Mouse (Mus musculus) yolk sac, embryonic 10.5 days (tissue): ENCODE measurements around the gene Lep.

Experiments
- DNase-seq: peaks from one replicate; pipeline ENCODE4 v3.0.0-alpha.2; 2017; ENCODE audit warnings: low spot score

Lep gene

DNA sequence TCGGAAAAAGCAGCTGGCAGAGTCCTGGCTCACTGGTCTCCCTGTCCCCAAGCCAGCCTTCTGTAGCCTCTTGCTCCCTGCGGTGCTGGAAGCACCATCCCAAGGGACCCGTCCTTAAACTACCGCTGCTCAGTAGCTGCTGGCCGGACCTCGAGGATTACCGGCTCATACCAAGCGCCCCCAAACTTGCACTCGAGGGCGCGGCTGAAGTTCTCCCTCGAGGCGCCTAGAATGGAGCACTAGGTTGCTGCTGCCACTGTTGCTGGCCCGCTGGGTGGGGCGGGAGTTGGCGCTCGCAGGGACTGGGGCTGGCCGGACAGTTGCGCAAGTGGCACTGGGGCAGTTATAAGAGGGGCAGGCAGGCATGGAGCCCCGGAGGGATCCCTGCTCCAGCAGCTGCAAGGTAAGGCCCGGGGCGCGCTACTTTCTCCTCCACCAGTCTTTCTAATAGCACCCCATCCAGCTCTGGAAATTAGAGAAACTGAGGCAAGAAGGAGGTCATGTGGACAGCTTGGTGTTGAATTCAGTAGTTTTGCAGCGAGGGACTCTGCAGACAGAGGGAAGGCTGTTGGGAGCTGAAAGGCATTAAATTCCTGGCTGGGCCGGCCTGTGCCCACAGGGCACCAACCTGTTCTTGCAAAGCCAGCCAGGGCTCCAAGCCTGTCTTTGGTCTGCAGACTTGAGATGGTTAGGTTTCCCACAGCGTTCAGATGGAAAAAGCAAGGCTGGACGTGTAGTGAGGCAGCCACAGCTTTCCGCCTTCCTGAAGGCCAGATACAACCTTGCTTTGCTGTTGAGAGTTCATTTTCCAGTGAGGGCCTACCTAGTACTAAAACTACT, at the start of gene Lep:
TSS of gene Lep (plus strand) at position 375 of the 840 bp plus-strand sequence.
- DNase-seq: no peak

DNA sequence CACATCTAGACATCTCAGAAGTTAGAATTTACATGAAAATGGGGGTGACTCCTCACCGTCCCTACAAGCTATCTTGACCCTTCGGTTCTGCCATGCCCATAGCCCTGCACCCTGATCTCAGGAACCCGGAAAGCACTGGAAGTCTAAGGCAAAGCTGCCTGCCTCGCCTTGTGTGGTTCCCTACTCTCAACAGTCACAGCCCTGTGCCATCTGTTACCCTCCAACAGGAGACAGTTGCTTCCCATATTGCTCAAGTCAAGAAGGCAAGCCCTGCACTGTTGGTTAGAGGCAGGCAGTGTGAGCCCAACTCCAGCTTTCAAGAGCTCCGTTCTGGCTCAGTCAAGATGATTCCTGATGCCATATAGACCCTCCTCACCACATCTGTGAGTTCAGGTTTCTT, 48.4 kb upstream of the Lep start:
- no peak for DNase-seq

DNA sequence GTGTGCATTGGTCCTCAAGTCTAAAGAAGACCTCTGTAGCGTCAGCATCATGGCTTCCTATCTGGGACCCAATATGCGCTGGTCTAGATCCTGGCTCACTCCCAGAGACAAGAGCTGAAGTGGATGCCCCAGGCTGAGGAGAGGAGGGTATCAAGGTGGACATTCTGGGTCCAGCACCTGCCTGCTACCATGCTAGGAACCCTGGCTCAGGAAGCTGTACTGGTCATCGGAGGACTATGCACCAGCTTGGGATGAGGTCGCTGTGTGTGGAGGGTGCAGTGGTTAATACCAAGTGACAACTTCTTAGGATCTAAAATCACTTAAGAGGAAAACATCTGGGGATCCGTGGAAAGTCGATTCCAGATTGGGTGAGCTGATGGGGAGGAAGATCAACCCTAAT, 46.8 kb upstream of the Lep start:
- no peak for DNase-seq

DNA sequence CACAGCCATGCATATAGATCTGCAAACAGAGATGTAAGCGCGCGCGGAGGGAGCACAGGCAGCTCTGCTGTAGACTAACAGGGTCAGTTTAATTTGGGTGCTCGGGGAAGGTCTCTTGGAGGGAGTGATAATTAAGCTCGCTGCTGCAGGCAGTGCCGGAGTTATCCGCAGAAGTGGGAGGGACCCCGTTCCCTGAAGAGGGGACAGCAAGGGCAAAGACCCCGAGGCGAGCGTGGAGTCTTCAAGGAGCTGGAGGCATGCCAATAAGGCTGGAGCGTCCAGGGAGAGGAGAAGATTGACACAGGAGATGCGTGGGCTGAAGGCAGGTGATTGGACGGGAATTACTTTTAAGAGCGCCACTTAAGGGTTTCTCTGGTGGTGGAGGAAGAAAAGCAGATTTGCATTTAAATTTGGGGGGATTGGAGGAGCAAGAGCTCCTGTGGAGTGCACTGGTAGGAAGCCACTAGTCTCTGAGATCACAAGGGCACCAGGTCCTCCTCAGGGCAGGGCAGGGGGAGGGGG, 43.1 kb upstream of the Lep start:
- no peak for DNase-seq

DNA sequence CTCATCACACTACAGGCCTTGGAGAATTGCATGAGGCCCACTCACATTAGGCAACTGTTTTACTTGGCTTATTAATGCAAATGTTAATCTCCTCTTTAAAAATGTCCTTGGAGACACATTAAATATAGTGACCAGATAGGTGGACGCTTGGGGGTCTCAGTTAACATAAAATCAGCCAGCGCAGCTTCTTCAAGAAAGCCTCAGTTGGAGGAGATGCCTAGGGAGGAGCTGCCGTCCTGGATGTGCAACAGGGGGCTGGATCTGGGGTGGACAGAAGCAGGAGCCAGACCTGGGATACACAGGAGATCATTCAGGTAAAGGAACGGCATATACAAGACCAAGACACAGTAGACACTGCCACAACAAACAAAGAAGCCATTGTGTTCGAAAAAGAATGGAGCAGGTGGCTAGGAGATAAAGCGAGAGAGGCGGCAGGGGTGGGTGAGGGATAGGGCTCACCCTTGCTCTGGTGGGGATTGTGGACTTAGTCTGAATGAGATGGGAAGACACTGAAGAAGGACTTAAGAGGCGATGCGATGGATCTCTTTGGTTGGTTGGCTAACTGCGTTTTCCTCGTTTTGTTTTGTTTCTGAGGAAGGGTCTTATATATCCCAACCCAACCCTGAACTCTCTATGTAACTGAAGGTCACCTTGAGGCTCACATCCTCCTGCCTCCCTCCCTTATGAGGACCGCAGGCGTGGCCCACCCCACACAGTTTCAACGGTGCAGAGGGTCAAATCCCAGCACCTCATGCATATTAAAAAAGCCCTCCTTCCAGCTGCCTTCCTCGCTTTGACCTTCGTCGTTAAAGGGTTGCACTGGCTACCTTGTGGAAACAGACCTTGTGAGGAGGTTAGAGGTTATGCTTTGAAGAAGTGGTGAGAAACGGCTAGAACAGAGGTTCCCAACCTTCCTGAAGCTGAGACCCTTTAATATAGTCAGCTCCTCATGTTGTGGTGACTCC, 40.0 kb upstream of the Lep start:
- no peak for DNase-seq

DNA sequence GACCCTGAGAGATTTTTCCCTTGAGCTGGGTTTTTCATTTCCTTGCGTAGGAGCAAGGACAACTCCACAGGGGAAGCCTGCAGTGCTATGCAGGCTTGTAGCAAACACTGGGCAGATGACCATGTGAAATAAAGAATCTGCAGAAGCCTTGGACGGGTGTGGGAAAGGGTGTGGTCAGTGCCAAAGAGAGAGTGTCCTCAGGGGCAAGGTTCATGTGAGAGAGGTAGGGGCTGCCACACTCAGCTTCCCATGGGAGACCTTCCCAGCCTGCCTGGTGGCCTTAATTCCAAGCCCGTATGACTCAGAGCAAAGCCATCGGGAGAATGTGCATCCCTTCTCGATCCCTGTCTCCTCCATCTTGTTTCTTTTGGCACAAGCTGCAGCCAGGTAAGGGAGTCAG, 39.1 kb upstream of the Lep start:
- no peak for DNase-seq

DNA sequence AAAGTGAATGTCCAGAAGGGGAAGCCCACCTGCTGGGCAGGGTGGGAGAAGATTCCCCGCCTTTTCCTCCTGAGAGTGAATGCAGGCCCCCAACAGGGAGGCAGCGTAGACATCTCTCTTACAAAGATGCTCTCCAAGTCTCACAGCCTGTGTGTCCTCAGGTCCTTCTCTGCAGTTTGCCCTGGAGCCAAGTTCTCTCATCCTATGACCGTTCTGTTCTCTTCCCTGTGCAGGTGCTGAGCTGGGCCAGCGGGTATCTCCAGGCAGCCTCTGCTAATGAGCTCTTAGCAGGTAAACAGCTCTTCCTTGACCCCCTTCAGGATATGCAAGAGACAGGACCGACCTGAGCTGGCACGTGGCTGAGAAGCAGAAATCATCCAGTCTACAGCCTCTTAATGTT, 38.5 kb upstream of the Lep start:
- no peak for DNase-seq

DNA sequence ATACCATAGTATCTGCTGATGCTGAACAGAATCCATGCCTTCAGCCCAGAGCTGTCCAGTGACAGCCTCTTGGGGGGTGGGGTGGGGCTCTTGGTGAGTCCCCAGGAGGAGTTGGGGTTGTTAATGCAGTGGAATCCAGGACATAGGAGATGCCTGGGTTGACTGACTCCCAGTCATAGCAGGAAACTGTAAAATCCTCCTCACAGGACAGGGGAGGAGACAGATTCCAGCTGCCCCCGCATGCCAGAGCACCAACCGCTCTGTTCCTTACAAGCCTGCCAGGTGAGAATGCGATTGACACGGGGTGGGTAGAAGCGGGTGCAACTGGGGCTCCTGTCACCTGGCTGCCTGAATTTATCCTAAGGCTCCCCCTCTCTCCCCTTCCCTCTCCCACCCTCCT, 37.9 kb upstream of the Lep start:
- no peak for DNase-seq

DNA sequence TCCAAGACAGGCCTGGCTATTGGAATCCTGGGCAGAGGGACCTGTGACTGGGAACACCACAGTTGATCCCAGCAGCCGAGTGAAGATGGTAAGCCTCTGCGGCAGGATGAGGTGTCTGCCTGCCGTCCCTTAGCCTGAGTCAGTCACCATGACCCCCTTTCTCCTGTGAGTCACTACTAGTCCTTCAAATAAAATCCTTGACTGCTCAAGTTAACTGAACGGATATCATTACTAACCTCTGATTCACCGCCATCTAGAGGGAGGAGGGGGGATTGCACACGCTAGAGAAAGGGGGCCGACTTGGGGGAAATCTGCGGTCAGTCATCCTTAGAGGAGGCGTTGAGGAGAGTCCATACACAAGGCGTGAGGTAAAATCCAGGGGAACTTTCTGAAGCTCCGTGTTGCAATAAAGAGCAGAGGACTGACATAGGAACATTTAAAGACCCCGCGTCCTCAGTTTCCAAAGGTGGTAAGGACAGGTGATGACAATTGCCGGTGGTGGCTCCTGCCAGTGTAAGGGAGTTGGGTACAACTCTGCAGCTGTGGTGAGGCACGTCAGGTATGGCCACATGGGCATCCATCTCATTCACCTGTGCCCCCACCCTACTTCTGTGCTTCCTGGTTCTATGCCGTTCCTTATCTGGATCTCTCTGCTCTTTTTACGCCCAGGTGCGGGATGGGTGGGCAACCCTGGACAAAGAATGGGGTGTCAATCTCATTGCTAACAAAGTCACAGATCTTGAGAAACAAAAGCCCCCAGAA, 36.6 kb upstream of the Lep start:
- no peak for DNase-seq

DNA sequence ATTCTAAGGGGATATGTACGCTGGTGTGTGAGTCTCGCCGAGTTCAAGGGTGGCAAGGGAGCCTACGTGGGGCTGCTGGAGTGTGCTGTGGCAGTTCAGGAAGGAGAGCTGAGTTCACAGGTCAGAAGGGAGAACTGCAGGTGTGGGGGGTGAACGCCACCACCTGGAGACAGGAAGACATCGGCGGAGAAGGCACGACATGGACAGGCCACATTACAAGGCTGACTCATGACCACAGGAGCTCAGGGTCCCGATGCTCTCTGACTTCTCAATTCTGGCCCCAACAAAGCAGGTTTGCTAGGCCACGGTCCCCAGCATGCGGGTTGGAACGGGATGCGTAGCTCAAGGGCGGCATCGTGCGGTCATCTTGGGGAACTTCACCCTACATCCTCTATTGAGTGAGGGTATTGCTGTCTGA, 36.0 kb upstream of the Lep start:
- DNase-seq: peak; percentile 46

DNA sequence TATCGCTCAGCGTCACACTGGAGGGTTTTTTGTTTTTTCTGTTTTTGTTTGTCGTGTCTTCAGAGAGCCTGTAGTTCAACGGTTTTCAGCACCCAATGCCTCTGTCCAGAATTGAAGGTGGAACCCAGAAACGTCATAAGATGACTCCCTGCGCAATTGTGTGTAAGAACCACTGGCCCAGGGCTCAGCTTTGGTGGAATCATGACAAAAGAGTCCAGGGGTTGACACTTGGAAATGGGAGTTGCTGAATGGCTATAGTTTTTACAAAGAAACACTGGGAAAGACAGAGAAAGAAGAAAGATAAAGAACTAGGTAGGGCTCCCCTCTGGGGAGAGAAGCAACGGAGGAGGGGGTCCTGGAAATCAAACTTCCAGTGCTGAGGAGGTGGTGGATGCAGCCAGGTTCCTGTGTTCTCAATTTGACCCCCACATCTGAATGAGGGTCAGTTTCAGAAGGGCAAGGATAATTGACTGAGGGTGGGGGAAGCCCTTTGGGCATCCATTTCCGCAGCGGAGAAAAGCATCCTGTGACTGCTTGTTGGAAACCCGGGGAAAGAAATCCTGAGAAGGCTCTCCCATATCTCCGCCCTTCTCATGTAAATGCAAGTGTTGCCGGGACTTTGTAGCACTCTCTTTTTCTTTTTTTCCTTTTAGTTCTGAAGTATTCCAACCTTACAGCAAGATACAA, 34.1 kb upstream of the Lep start:
- no peak for DNase-seq

DNA sequence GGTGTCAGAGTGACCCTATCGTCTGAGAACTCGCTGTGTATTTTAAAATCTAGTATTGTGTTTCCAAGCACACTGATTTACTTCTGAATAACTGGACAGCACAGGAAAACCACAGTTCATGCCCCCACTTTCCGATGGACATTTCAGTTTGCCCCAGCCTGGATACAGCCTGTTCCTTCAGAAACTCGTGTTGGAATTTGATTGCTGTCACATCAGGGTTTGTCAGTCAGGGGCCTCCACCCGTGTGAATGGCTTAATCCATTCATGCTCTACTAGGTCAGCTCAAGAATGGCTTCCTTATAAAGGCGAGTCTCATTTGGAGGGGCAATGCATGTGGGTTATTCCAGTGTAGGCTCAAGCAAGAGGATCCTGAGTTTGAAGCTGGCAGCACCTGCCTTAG, 33.3 kb upstream of the Lep start:
- no peak for DNase-seq

DNA sequence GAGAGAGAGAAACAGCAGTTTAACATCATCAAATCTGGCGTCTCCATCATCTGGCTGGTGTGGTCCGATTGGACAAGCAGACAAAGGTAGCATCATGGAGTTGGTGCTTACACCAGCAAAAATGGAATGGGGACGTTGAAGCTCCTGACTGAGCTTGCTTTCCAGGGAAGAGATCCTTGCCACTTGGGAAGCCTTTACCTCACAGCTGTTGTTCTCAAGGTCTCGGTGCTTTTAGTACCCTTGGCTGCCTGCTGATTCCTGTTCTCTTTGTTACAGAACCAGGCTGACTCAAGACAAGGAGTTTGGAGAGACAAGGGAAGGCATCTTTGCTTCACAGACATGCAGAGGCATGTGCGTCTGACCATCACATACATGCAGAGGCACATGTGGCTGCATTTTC, 31.9 kb upstream of the Lep start:
- DNase-seq: no peak

DNA sequence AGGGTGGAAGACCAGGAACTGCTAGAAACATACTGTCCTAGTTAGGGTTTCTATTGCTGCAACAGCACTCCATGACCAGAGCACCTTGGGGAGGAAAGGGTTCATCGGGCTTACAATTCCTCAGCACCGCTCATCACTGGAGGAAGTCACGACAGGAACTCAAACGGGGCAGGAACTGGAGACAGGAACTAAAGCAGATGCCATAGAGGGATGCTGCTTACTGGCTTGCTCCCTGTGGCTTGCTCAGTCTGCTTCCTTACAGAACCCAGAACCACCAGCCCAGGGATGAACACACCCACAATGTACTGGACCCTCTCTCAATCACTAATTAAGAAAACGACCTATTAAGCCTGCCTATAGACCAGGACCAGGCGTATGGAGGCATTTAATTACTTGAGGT, 30.5 kb upstream of the Lep start:
- DNase-seq: no peak

DNA sequence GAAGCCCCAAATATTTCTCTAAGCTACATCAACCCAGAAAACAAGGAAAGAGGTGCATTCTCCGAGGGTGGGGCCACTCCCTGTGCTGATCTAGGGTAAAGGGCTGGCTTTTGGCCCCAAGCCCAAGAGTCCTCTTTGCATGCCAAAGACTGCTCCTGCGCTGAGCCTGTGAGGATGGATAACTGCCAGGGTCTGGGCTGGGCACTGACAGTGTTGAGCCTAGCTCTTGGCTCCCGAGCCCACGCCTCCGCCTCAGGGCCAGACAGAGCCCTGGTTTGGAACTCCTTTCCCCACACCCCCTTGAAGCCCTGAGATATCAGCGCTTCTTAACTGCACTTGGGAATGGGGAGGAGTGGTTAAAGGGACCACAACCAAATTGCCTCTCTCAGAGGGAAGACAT, 28.8 kb upstream of the Lep start:
- DNase-seq: no peak

DNA sequence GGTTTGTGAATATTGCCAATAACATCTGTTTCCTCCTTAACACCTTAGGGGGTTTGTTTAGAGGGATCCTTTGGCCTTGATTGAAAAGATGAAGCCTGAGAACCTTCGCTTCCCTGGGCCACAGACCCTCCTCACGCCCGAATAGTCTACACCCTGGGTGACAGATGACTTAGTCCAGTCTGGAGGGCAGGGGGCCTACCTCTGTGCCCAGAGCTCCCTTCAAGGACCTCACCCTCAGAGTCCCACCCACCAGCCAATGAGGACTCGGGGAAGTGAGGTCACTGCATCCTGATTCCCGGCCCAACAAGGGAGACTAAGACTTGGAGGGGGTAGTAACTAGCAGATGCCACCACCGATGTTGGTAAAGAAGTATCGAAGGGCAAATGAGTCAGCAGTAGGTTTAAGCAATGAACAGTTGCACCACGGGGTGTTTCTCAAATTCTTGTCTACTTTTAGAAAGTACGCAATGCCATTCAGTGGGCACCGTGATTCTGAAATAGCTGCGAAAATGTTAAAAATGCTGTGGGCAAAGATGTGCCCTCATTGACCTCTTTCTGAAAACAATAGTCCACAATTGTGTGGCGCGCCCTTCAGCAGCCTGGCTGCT, 28.2 kb upstream of the Lep start:
- no peak for DNase-seq

DNA sequence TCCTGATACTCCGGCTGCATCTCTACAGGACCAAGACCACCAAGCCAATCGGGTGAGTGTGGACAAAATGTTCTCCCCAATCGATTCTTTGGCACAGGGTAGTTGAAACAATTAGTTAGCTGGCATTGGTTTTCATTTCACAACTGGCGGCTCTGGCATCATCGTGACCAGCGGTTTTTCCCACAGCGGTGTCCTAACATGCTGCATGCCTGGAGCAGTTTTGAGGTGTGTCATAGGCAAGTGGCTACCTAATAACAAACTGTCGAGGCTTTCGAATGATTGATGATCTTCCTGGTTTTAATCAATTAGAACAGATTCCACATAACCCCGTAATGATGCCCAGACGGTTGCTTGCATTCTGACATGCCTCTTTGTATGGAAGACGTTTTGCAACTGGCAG, 27.6 kb upstream of the Lep start:
- DNase-seq: no peak

DNA sequence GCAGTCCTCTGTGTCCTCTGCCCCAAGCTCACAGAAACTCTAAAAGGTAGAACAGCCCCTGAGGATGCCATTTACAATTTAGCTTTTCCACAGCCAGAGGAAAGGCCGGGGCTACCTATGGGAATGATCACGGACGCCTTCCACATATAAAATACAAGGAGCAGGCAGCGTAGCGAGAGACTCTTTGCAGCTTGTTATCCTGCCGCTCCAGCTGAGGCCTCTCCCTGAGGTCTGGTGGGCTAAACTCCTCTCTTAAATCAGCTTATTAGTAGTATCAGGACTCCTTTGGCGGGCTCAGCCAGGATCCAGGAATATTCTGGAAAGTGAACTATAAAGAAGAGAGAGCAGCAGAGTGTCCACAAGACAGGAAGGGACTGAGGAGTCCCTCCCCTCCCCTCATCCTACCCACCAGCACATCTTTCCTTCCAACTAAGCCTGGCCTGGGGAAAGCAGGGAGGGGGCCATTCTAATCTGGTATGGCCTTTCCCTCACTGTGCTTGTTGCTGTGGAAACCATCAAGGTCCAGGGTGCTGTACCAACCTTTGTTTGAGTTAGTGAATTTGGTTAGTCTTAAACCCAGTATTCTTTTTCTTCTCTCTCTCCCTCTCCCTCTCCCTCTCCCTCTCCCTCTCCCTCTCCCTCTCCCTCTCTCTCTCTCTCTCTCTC, 25.9 kb upstream of the Lep start:
- no peak for DNase-seq

DNA sequence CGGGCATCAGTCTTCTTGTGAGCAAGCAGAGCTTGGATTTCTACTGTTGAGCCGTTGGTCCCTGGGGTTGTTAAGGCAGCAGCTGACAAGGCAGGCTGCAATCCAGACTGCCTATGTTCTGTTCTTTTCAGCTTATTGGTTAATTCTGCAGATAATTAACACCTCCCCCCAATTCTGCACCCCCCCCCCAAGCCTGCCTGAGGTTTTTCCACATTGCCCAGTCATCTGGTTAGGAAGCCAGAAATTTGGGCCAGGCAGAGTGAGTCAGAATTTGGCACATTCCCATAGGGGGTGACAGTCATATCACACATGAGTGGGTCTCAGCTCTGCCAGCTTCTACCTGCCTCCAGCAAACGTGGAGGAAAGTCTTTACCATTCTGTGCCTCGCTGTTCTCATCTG, 23.3 kb upstream of the Lep start:
- DNase-seq: no peak

DNA sequence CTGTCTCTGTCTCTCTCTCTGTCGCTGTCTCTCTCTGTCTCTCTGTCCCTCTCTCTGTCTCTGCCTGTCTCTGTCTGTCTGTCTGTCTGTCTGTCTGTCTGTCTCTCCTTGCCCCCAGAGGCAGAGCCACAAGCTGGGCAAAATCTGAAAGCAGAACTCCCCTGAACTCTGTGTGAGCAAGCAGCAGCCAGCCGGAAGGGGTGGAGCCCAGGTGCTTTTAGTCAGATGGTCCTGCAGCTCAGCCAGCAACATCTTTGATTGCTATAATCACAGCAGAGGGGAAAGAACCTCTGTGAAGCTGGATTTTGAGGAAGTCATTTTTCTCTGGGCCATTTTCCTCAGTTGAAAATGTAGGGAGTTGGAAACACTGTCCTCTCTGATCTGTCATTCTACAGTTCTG, 19.8 kb upstream of the Lep start:
- DNase-seq: no peak

DNA sequence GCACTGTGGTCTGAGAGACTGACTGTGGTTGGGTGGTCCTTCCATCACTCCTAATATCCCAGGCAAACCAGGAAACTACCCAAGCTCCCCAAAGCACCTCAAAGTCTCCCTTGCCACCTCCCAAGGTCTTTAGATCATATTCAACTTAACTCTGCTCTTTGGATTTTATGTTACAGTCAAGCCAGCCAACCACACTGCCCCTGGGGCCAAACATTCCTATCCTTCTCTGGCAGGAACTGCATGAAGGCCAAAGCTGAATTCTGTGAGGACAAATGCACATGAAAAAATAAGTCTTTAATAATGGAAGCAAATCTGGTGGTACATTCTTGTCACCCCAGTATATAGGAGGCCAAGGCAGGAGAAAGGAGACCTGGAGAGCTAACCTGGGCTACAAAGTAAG, 16.0 kb upstream of the Lep start:
- DNase-seq: no peak
